Mouse (Mus musculus): ENCODE measurements around the gene Fam149a. TPM values are rescaled to one million over a fixed set of nuclear protein-coding genes. Genes with fewer than 3 reads are reported as not detected.

Gene Fam149a
- total RNA-seq (2023): 0.91 to 1.8 TPM (median 1.6 TPM) in 4 replicates

DNA sequence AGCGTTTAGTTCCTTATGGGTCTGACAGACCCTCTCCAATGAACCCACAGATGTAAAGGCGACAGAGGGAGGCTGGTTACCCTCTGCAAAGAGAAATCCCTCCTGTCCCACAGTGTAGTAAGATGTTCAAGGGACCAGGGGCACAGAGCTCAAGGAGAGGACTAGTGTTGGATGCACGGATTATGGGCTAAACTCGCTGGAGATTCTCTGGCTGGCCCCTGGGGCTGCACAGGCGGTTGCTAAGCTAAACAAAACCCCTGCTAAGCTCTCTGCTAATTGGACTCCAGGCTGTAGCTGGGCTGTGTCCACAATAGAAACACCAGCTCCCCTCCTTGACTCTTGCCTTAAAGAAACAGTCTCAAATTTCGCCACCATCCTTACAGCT is at the start of gene Fam149a:
Gene Fam149a, minus strand, starts transcription at position 329 of the 385 bp plus-strand sequence.

DNA sequence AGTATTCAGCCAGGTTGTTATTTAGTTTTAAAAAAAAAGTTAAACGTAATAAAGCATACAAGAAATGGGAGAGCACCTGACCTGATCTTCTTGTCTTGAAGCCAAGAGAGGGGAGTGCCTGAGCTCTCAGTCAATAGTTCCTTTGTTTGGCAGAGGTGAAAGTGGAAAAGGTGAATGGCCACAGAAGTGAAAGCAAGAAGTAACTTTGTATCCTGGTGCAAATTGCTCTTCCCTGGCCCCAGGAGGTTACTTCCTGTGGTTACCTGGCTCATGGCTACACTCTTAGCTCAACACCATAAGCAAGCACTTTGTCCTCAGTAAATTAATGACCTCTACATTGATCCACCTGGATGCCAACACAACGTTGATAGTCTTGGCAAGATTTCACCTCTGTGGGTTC is 28.8 kb upstream of the Fam149a start, which contains the start of gene Tlr3:
Gene Tlr3, minus strand, starts transcription at position 199 of the 400 bp plus-strand sequence.

DNA sequence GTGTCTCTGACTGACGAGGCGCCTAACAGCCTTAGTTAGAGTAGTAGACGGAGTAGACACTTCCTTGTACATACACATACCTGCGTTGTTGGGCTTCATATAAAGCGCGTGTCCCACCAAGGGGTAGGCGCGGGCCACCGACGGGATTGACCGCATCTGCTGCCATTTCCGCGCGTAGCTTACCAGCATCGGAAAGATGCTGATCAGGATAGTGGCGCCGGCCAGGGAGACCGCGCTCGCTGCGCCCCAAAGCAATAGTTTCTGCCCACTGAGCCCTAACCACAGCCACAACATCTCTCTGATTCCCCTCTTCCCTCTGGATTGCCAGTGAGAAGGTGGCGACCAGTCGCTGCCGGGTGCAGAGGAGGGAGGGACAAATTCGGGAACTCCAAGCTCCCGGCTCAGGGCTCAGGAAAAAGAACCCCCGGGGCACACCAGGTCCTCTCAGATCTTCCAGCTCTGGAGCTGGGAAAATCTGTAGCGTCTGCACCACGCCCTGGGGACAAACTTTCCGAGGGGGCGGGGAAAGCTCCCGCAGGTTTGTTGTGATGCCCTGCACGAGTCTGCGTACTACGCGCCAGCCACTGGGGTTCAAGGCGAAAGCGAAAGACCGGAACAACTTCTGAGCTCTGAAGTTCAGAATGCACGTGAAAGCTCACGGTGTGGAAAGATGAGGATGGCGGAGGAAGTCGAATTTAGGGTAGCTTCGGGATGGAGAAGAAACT is 49.2 kb downstream of the Fam149a start, which contains the start of gene Cyp4v3:
Gene Cyp4v3, minus strand, starts transcription at position 532 of the 725 bp plus-strand sequence.

DNA sequence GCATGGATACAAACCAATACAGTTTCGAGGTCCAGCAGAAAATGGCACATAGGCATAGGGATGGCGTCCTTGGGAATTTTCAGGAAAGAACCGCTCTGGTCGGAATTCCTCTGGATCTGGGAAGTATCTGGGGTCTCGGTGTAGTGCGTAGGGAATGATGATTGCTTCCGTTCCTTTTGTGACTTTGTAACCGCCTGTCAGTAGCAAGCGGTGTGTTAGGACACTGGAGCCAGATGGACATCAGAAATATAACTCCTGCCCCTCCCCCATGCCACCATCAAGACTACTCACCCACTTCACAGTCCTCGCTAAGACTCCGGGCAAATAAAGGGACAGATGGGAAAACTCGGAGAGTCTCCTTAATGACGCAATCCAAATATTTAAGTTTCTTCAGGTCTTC is 73.7 kb downstream of the Fam149a start, which contains the start of gene Gm45753:
Gene Gm45753, minus strand, starts transcription at position 101 of the 400 bp plus-strand sequence.

DNA sequence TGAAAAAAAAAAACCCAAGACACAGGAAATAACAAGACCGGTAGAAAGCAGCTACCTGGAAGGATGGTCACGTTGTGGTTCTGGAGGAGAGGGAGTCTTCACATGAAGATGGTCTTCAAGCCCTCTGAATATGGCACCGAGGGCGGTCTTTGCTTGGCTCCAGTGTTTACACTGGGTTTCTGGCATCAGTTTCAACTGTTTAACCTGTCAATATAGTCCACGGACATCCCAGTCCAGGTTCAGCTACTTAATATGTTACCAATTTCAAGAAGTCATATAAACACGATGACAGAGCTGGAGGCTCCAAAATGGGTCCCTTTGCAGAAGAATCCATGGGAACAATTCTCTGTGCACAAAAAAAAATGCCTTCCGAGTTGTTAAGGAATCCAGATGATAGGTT is 87.4 kb downstream of the Fam149a start, which contains the start of gene Klkb1:
Gene Klkb1, minus strand, starts transcription at position 173 of the 400 bp plus-strand sequence.

Other genes starting within 250 kb of the Fam149a start
- gene F11, start 120.3 kb downstream of the Fam149a start, total RNA-seq (2023): not detected in 4 replicates
- not detected in 4 replicates for gene Klkb1, start 87.4 kb downstream of the Fam149a start, total RNA-seq (2023)
- not detected in 4 replicates for gene Gm45753, start 73.8 kb downstream of the Fam149a start, total RNA-seq (2023)
- gene Cyp4v3, start 49.1 kb downstream of the Fam149a start, total RNA-seq (2023): 6.7 to 7.8 TPM (median 7.6 TPM) in 4 replicates
- 16.4 to 22.0 TPM (median 18.8 TPM) in 4 replicates for gene Tlr3, start 28.8 kb upstream of the Fam149a start, total RNA-seq (2023)
- gene Sorbs2, start 125.5 kb upstream of the Fam149a start, total RNA-seq (2023): 9.6 to 15.4 TPM (median 14.7 TPM) in 4 replicates

Measured in B cell, adult 62 days (primary cell).